Mouse (Mus musculus) lung, postnatal 0 days (tissue): Measurements from ENCODE around the gene Ak5. TPM values are rescaled to one million over a fixed set of nuclear protein-coding genes. Genes with fewer than 3 reads are reported as not detected.

Source experiments
- ATAC-seq: fragments of 200-750 bp; cut with Nextera tagmentation; 2 replicates; pipeline ENCODE4 v1.8.0; 2017; ENCODE audit warnings: moderate library complexity
- DNase-seq: peaks from one replicate; pipeline ENCODE4 v3.0.0-alpha.2; 2016; ENCODE audit warnings: low spot score
- H3K27ac ChIP-seq: fragments of 300-500 bp; sonication (generic); 2 replicates; pipeline ENCODE4 v1.5.1; 2014; ENCODE audit warnings: antibody characterized with exemption, mild to moderate bottlenecking, low read length, mixed read lengths
- H3K27me3 ChIP-seq: fragments of 300-500 bp; sonication (generic); replicated peaks from 2 replicates; pipeline ENCODE4 v1.6.1; 2014; ENCODE audit warnings: low read length, mixed read lengths; ENCODE audit not compliant: insufficient read depth
- H3K36me3 ChIP-seq: fragments of 300-500 bp; sonication (generic); 2 replicates; pipeline ENCODE4 v1.6.1; 2014; ENCODE audit warnings: low read length, mixed read lengths; ENCODE audit not compliant: insufficient read depth
- H3K4me1 ChIP-seq: fragments of 300-500 bp; sonication (generic); 2 replicates; pipeline ENCODE4 v1.6.1; 2014; ENCODE audit warnings: antibody characterized with exemption, low read depth, low read length, mixed read lengths; ENCODE audit not compliant: insufficient read depth
- H3K4me2 ChIP-seq: fragments of 300-500 bp; sonication (generic); replicated peaks from 2 replicates; pipeline ENCODE4 v1.6.1; 2014; ENCODE audit warnings: low read depth, mild to moderate bottlenecking, low read length, moderate library complexity, mixed read lengths
- H3K4me3 ChIP-seq: fragments of 300-500 bp; sonication (generic); 2 replicates; pipeline ENCODE4 v1.5.1; 2014; ENCODE audit warnings: low read depth, low read length
- H3K9ac ChIP-seq: fragments of 300-500 bp; sonication (generic); replicated peaks from 2 replicates; pipeline ENCODE4 v1.6.1; 2014; ENCODE audit warnings: low read depth, mild to moderate bottlenecking
- H3K9me3 ChIP-seq: fragments of 300-500 bp; sonication (generic); 2 replicates; pipeline ENCODE4 v1.6.1; 2016; ENCODE audit warnings: low read length, mixed read lengths
- CTCF ChIP-seq: IDR thresholded peaks from 2 replicates; pipeline ENCODE4 v1.5.1; 2016; ENCODE audit warnings: antibody characterized with exemption, mild to moderate bottlenecking
- EP300 ChIP-seq: IDR thresholded peaks from 2 replicates; pipeline ENCODE4 v1.6.1; 2016; ENCODE audit warnings: antibody characterized with exemption, mild to moderate bottlenecking, control low read depth
- WGBS: fragments of 180-500 bp; shearing (Covaris S2); extraction: QIAGEN DNeasy Blood & Tissue Kit; methylation state at CpG from one replicate; pipeline ENCODE4 v1.1.7; 2014; 5-methylcytosine and 5-hydroxymethylcytosine counted together
- polyA plus RNA-seq: library from polyadenylated mRNA; unstranded; fragments of >200 nt; fragmentation: Nextera tagmentation; extraction: Ambion mirVana; gene quantifications from 2 replicates; pipeline ENCODE4 v1.2.1, GENCODE M21; 2015

Gene Ak5
- polyA plus RNA-seq, 1 experiment from 2014 or later: 0.47 TPM

- H3K9me3 ChIP-seq: no peaks in the 10 kb centered on the region
- ATAC-seq (no peak), DNase-seq (no peak)
- no peaks in the 10 kb centered on the region for H3K27me3 ChIP-seq
- TF ChIP-seq EP300 (no peak), CTCF (no peak)
- H3K4me2 ChIP-seq: no peak overlapping the region
- no peak overlapping the region for H3K27ac ChIP-seq
- H3K4me3 ChIP-seq: no peak overlapping the region
- H3K9ac ChIP-seq: no peak overlapping the region
- no peaks in the 10 kb centered on the region for H3K36me3 ChIP-seq
- 96% methylated on average over 6 of the region's 6 CpGs for WGBS
- H3K4me1 ChIP-seq: peaks cover 5% of the 10 kb centered on the region; the same call in 1 of the 2 replicates
These were observed 187.8 kb downstream of the Ak5 start for GRCm38 (mm10) chr3:152480336-152480735.

DNA sequence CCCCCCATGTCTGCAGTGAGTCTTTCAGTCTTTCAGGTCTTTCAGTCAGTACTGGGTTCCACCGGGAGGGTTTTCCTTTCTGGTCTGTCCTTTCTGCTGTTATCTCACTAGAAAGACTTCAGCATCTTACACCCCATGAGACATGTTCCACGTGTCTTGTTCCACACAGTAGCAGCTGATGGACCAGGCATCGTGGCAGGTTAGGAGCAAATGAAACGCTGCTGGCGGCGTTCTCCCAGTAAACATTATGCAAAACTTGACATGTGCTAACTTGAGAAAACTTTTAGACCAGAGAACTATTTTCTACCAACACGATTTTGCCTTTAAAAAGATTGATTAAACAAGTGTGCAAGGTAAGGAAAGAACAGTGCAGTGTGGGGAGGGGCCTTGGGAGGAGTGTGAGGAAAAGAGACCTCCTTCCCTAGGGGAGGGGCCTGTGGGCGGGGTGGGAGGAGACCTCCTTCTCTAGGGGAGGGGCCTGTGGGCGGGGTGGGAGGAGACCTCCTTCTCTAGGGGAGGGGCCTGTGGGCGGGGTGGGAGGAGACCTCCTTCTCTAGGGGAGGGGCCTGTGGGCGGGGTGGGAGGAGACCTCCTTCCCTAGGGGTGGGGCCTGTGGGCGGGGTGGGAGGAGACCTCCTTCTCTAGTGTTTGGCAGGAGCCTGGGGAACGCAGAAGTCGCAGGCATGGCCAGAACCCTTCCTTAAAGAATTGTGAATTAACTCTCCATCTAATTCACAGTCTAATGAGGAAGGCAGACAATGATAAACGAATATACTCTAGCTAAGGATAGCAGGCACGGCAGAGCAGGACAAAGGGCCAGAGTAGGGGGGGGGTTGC, 189.3 kb downstream of the Ak5 start:
- Histone ChIP-seq H3K36me3 (no peaks in the 10 kb centered on the region), H3K9me3 (no peaks in the 10 kb centered on the region), H3K4me1 (peaks cover 5% of the 10 kb centered on the region; the same call in 1 of the 2 replicates), H3K4me2 (peak overlapping the region; percentile 88), H3K9ac (no peak overlapping the region), H3K27me3 (no peaks in the 10 kb centered on the region), H3K4me3 (peak overlapping the region; percentile 39), H3K27ac (no peak overlapping the region)
- ATAC-seq (peak; percentile 72), DNase-seq (peak; percentile 87)
- WGBS: 2% methylated on average over 12 of the region's 16 CpGs
- TF ChIP-seq EP300: no peak
- no peak for TF ChIP-seq CTCF

DNA sequence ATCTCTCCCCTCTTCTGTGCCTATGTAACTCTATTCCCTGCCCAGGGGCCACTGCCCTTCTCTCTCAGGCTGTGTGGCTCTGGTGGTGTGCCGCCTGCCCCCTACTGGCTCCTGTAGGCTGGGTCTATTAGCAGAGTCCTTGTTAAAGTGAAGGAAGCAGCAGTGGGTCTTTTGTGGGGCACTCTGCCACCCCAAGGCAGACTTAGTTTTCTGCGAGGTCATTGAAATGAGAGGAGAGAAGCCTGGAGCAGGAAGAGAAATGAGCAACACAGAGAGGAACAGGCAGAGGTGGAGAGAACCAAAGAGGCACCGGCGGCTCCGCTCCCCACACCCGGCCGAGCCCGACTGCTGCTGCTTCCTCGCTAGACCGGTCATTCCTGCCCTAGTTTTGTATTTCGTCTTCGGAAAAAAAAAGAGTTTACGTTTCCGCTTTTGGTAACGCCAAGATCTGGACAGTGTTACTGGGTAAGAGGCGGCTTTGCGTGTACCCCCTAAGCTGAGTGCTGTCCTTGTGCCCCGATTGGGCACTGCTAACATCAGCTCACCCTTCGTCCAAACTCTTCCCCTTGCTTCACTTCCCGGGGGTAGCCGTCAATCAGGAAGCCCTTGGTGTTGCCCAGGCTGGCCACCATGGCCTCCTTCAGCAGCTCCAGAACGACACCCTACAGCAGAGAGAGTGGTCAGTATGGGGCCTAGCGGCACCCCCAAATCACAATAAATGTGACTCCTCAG, 190.2 kb downstream of the Ak5 start:
- H3K4me3 ChIP-seq: peak overlapping the region; percentile 39
- H3K9ac ChIP-seq: peak overlapping the region; percentile 44; the same call in 1 of the 2 replicates
- ATAC-seq: peak; percentile 75
- H3K27ac ChIP-seq: peak overlapping the region; percentile 45
- H3K4me2 ChIP-seq: peak overlapping the region; percentile 88
- no peaks in the 10 kb centered on the region for H3K27me3 ChIP-seq
- whole genome bisulfite sequencing: 3% methylated on average over 23 of the region's 23 CpGs
- H3K4me1 ChIP-seq: peaks cover 5% of the 10 kb centered on the region; the same call in 1 of the 2 replicates
- H3K9me3 ChIP-seq: no peaks in the 10 kb centered on the region
- TF ChIP-seq CTCF: peak; percentile 86
- no peak for TF ChIP-seq EP300
- no peaks in the 10 kb centered on the region for H3K36me3 ChIP-seq
- peak; percentile 83 for DNase-seq

DNA sequence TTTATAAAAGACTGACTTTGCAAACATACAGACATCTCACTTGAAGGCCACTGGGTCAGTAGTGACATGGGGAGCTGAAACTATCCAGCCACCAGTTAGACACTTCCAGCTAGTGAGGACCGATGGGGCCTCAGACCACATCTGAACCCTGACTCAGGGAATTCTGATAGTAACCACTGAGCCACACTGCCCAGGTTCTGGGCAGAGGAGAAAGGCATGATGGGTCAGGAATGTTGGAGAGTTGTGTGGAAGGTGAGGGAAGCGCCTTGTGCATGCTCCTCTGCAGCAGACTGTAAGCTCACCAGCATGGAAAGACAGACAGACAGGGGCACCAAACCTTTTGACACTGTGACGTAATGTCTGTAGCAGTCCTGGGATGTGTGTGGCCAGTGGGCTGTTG, 192.3 kb downstream of the Ak5 start:
- TF ChIP-seq EP300 (no peak), CTCF (no peak)
- no peak overlapping the region for H3K9ac ChIP-seq
- no peaks in the 10 kb centered on the region for H3K9me3 ChIP-seq
- H3K4me2 ChIP-seq: no peak overlapping the region
- DNase-seq (no peak), ATAC-seq (no peak)
- 75% methylated on average over 3 of the region's 3 CpGs for WGBS
- no peak overlapping the region for H3K27ac ChIP-seq
- no peaks in the 10 kb centered on the region for H3K27me3 ChIP-seq
- H3K4me3 ChIP-seq: no peak overlapping the region
- no peaks in the 10 kb centered on the region for H3K36me3 ChIP-seq
- peaks cover 5% of the 10 kb centered on the region; the same call in 1 of the 2 replicates for H3K4me1 ChIP-seq

DNA sequence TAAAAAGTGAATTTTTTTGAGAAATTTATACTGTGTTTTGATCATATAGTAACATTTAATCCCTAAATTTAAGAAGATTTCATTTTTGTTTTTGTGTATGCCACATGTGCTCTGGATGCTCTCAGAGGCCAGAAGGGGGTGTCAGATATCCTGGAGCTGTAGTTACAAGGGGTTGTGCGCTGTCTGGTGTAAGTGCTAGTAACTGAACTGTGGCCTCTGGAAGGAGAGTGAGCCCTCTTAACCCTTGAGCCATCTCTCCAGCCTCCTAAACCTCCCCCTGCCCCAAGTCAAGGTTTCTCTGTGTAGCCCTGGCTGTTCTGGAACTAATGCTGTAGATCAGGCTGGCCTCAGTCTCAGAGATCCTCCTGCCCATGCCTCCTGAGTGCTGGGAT, 192.9 kb downstream of the Ak5 start:
- no peak overlapping the region for H3K4me2 ChIP-seq
- TF ChIP-seq CTCF (0 out of 2 replicates have a peak, but pooled peaks have one; percentile 11), EP300 (no peak)
- peaks cover 5% of the 10 kb centered on the region; the same call in 1 of the 2 replicates for H3K4me1 ChIP-seq
- WGBS: 60% methylated on average over 1 of the region's 1 CpGs
- no peak for DNase-seq
- no peak overlapping the region for H3K4me3 ChIP-seq
- H3K36me3 ChIP-seq: no peaks in the 10 kb centered on the region
- H3K9me3 ChIP-seq: no peaks in the 10 kb centered on the region
- H3K27me3 ChIP-seq: no peaks in the 10 kb centered on the region
- H3K27ac ChIP-seq: no peak overlapping the region
- ATAC-seq: no peak
- no peak overlapping the region for H3K9ac ChIP-seq

DNA sequence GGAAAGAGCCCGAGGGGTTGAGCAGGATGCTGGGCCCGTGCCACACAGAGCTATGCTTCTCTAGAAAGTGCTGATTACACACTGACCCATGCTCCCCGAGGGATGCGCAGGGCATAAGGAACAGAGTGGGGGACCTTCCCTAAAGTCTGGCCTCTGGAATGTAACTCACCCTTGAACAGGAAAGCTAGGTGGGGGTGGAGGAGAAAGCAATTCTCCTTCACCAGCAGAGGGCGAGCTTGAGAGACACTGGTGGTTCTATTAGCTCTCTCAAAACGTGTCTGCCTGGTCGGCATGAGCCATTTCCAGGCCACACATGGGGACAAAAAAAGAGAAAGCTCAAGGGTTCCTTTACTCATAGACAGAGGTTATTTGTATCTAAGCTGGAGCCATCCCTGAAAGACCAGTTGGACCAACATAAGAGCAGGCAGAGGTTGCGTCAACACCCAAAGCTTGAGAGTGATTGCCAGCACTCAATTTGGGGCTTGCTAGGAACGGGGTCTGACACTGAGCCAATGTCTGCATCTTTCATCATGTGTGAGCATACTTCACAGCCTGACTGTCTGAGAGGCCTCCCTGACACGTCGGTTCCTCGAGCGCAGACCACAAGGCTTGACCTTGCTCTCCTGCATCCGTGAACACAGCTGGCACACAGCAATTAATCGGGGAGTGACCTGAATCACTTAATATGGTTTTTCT, 193.4 kb downstream of the Ak5 start:
- DNase-seq: peak; percentile 90
- Histone ChIP-seq H3K36me3 (no peaks in the 10 kb centered on the region), H3K4me3 (no peak overlapping the region), H3K27ac (no peak overlapping the region), H3K4me1 (peaks cover 5% of the 10 kb centered on the region; the same call in 1 of the 2 replicates), H3K27me3 (no peaks in the 10 kb centered on the region), H3K9ac (no peak overlapping the region), H3K9me3 (no peaks in the 10 kb centered on the region), H3K4me2 (no peak overlapping the region)
- peak; percentile 19 for ATAC-seq
- peak; percentile 92 for TF ChIP-seq CTCF
- no peak for TF ChIP-seq EP300
- WGBS: 40% methylated on average over 15 of the region's 15 CpGs
